Mouse (Mus musculus): ENCODE results near the gene Sertad1. TPM values are rescaled to one million over a fixed set of nuclear protein-coding genes. Genes with fewer than 3 reads are reported as not detected.

The Sertad1 gene
- polyA plus RNA-seq, 1 experiment from 2014 or later: 40.1 TPM

DNA sequence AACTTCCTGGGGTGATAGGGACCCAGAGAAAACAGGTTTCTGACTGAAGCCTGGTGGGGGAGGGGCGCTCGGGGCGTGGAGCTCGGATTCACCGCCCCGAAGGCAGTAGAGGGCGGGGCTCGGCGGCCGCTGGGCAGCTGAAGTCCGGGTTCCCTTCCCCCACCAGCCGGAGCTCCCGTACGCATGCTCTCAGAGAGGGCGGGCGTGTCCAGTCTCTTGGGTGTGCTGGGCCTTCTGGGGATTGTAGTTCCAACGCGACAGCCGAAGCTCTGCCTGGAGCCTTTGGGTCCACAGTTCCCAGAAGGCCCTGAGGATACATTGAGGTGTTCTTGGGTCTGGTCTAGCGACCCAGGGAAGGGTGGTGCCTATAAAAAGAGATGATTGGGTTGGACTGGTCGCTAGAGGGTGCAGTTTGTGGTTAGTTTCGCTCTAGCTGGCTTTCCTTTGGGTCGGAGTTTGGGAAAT lies 12.2 kb upstream of the Sertad1 start:
- Histone ChIP-seq H3K9me3 (no peaks in the 10 kb centered on the region), H3K27me3 (no peaks in the 10 kb centered on the region), H3K4me2 (peak overlapping the region; percentile 66), H3K4me3 (peak overlapping the region; percentile 75), H3K36me3 (peaks cover 30% of the 10 kb centered on the region), H3K4me1 (peaks cover 27% of the 10 kb centered on the region), H3K9ac (peak overlapping the region; percentile 85), H3K27ac (peak overlapping the region; percentile 94)
- ATAC-seq (ENCODE audit: insufficient number of reproducible peaks, insufficient read depth, low FRiP score, low TSS enrichment, low read depth): peak; percentile 86
- under 1% methylated on average over 23 of the region's 23 CpGs for WGBS

DNA sequence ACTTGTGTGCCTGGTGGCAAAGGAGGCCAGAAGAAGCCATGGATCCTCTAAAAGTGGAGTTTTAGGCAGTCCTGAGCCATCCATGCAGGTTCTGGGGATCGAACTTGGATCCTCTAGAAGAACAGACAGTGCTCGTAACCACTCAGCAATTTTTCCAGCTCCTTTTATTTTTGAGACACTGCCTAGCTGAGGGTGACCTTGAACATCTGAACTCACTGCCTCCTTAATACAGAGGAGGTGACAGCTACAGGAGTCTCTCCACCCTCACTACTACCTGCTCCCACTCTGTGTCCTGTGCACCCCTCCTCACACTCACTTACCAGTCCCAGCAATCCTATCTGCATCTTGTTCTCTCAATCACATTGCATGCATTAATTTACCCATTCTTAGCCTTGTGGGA lies 11.1 kb upstream of the Sertad1 start:
- no peak for ATAC-seq (ENCODE audit: insufficient number of reproducible peaks, insufficient read depth, low FRiP score, low TSS enrichment, low read depth)
- Histone ChIP-seq H3K4me3 (peak overlapping the region; percentile 75; the same call in 1 of the 2 replicates), H3K9ac (no peak overlapping the region), H3K36me3 (peaks cover 30% of the 10 kb centered on the region), H3K4me1 (peaks cover 29% of the 10 kb centered on the region), H3K27me3 (no peaks in the 10 kb centered on the region), H3K27ac (0 out of 2 replicates have a peak overlapping the region, but pooled peaks have one; percentile 94), H3K9me3 (no peaks in the 10 kb centered on the region), H3K4me2 (peak overlapping the region; percentile 66)
- 83% methylated on average over 2 of the region's 2 CpGs for WGBS

- Histone ChIP-seq H3K4me1 (peaks cover 34% of the 10 kb centered on the region), H3K9ac (no peak overlapping the region)
Measured at GRCm38 (mm10) chr7:27476098-27476635, 10.5 kb upstream of the Sertad1 start.

DNA sequence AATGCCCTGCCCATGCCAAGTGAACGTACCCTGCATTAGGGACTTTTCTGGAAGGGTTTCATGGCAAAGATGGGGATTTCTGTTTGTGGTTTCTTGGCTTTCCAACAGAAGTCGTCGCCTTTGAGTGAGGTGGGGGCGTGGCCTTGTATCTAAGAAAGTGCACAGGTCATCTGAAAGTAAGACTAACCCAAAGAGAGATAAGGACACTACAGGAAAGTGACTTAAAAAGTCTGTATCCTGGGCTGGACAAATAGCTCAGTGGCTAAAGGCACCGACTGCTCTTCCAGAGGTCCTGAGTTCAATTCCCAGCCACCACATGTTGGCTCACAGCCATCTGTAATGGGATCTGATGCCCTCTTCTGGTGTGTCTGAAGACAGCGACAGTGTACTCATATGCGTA lies 8.1 kb upstream of the Sertad1 start:
- H3K4me3 ChIP-seq: no peak overlapping the region
- H3K9ac ChIP-seq: no peak overlapping the region
- ATAC-seq (ENCODE audit: insufficient number of reproducible peaks, insufficient read depth, low FRiP score, low TSS enrichment, low read depth): no peak
- no peaks in the 10 kb centered on the region for H3K27me3 ChIP-seq
- 78% methylated on average over 7 of the region's 7 CpGs for WGBS
- H3K27ac ChIP-seq: no peak overlapping the region
- H3K9me3 ChIP-seq: no peaks in the 10 kb centered on the region
- peaks cover 40% of the 10 kb centered on the region for H3K4me1 ChIP-seq
- no peak overlapping the region for H3K4me2 ChIP-seq
- H3K36me3 ChIP-seq: peaks cover 30% of the 10 kb centered on the region

More at GRCm38 (mm10) chr7:27476098-27476635, 10.5 kb upstream of the Sertad1 start:
- H3K9me3 ChIP-seq: no peaks in the 10 kb centered on the region
- no peak overlapping the region for H3K27ac ChIP-seq
- H3K36me3 ChIP-seq: peaks cover 30% of the 10 kb centered on the region
- H3K4me2 ChIP-seq: 0 out of 2 replicates have a peak overlapping the region, but pooled peaks have one; percentile 1
- WGBS: 96% methylated on average over 14 of the region's 14 CpGs
- no peak for ATAC-seq (ENCODE audit: insufficient number of reproducible peaks, insufficient read depth, low FRiP score, low TSS enrichment, low read depth)
- no peak overlapping the region for H3K4me3 ChIP-seq
- no peaks in the 10 kb centered on the region for H3K27me3 ChIP-seq

GRCm38 (mm10) chr7:27479750-27480149 lies 7.0 kb upstream of the Sertad1 start:
- Histone ChIP-seq H3K27ac (0 out of 2 replicates have a peak overlapping the region, but pooled peaks have one; percentile 88), H3K9ac (no peak overlapping the region), H3K36me3 (peaks cover 30% of the 10 kb centered on the region), H3K27me3 (no peaks in the 10 kb centered on the region), H3K4me1 (peaks cover 40% of the 10 kb centered on the region), H3K4me3 (no peak overlapping the region), H3K9me3 (no peaks in the 10 kb centered on the region), H3K4me2 (no peak overlapping the region)
- no peak for ATAC-seq (ENCODE audit: insufficient number of reproducible peaks, insufficient read depth, low FRiP score, low TSS enrichment, low read depth)
- WGBS: 74% methylated on average over 1 of the region's 1 CpGs

DNA sequence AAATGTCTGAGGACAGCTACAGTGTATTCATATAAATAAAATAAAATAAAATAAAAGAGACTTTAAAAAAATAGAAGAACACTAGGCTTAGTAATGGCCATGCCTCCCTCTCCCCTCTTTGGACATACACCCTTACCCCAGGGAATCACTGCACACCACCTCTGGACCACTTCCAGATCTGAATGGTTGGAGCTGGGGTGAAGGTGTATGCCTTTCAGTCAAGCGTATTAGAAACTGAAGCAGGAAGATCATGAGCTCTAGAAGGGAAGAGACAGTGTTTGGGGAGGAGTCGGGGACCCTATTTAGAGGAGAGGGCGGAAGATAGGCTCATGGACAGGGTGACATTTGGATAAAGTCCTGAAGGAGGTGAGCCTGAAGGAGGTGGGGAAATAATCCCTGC lies 6.2 kb upstream of the Sertad1 start:
- no peak for ATAC-seq (ENCODE audit: insufficient number of reproducible peaks, insufficient read depth, low FRiP score, low TSS enrichment, low read depth)
- peaks cover 30% of the 10 kb centered on the region for H3K36me3 ChIP-seq
- H3K4me1 ChIP-seq: peaks cover 35% of the 10 kb centered on the region
- peak overlapping the region; percentile 42; the same call in 1 of the 2 replicates for H3K4me3 ChIP-seq
- peak overlapping the region; percentile 64 for H3K4me2 ChIP-seq
- H3K9me3 ChIP-seq: no peaks in the 10 kb centered on the region
- H3K9ac ChIP-seq: 0 out of 2 replicates have a peak overlapping the region, but pooled peaks have one; percentile 62
- H3K27ac ChIP-seq: peak overlapping the region; percentile 88
- no peaks in the 10 kb centered on the region for H3K27me3 ChIP-seq
- WGBS: 65% methylated on average over 3 of the region's 3 CpGs

- WGBS: 7% methylated on average over 11 of the region's 11 CpGs
- Histone ChIP-seq H3K27me3 (no peaks in the 10 kb centered on the region), H3K36me3 (peaks cover 26% of the 10 kb centered on the region), H3K4me3 (peak overlapping the region; percentile 42), H3K4me1 (peaks cover 35% of the 10 kb centered on the region), H3K4me2 (peak overlapping the region; percentile 64), H3K9me3 (no peaks in the 10 kb centered on the region), H3K27ac (peak overlapping the region; percentile 88), H3K9ac (peak overlapping the region; percentile 62)
- no peak for ATAC-seq (ENCODE audit: insufficient number of reproducible peaks, insufficient read depth, low FRiP score, low TSS enrichment, low read depth)
Measured at GRCm38 (mm10) chr7:27480927-27481626, 5.6 kb upstream of the Sertad1 start.

GRCm38 (mm10) chr7:27481627-27481969 lies 5.1 kb upstream of the Sertad1 start:
- Histone ChIP-seq H3K27me3 (no peaks in the 10 kb centered on the region), H3K27ac (peak overlapping the region; percentile 88), H3K9ac (peak overlapping the region; percentile 62), H3K4me3 (peak overlapping the region; percentile 42), H3K36me3 (peaks cover 20% of the 10 kb centered on the region), H3K4me1 (peaks cover 35% of the 10 kb centered on the region), H3K9me3 (no peaks in the 10 kb centered on the region), H3K4me2 (peak overlapping the region; percentile 64)
- ATAC-seq (ENCODE audit: insufficient number of reproducible peaks, insufficient read depth, low FRiP score, low TSS enrichment, low read depth): peak; percentile 86
- WGBS: 0% methylated on average over 11 of the region's 12 CpGs

DNA sequence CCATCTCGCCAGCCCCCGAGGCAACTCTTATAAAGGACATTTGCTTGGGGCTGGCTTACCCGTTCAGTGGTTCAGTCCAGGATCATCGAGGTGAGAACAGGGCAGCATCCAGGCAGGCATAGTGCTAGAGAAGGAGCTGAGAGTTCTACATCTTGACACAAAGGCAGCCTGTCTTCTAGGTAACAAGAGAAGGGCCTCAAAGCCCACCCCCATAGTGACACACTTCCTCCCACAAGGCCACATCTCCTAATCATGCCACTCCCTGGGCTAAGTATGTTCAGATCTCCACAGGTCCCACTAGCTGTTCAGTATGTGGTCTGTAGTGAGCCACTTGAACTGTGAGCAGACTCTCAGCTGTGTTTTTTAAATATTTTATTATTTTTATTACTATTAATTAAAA lies 2.9 kb upstream of the Sertad1 start:
- Histone ChIP-seq H3K9me3 (no peaks in the 10 kb centered on the region), H3K4me2 (no peak overlapping the region), H3K4me3 (no peak overlapping the region), H3K9ac (no peak overlapping the region), H3K4me1 (peaks cover 37% of the 10 kb centered on the region), H3K36me3 (peaks cover 3% of the 10 kb centered on the region), H3K27ac (no peak overlapping the region), H3K27me3 (no peaks in the 10 kb centered on the region)
- ATAC-seq (ENCODE audit: insufficient number of reproducible peaks, insufficient read depth, low FRiP score, low TSS enrichment, low read depth): no peak
- WGBS: 78% methylated on average over 4 of the region's 4 CpGs

DNA sequence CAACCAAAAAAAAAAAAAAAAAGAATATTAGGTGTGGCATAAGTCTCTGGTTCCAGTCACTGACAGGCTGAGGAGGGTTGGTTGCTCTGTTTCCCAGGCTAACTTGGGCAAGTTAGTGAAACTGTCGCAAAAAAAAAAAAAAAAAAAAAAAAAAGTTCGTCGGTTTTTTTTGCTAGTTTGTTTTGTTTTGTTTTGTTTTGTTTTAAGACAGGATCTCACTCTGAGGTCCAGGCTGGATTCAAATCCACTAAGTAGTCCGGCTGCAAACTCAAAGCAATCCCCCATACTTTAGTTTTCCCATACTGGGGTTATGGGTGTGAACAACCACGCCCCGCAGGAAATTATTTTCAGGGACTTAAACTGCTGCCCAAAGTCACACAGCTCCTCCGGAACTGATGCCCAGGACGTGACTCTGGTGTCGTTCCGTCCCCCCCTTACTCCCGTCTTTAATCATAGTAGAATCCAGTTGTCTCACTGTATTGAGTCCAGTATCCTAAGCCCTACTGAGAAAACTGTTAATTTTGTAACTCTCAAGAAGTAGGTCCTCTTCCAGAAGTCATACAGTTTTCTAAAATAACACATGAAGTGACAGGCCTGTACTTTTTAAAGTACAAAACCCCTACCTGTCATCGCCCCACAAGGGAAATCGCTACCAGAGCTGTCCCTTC lies 474 bp upstream of the Sertad1 start:
- Histone ChIP-seq H3K4me1 (peaks cover 51% of the 10 kb centered on the region), H3K27ac (peak overlapping the region; percentile 99), H3K27me3 (no peaks in the 10 kb centered on the region), H3K36me3 (peaks cover 14% of the 10 kb centered on the region), H3K4me2 (peak overlapping the region; percentile 65), H3K4me3 (peak overlapping the region; percentile 75), H3K9me3 (no peaks in the 10 kb centered on the region), H3K9ac (peak overlapping the region; percentile 64)
- ATAC-seq (ENCODE audit: insufficient number of reproducible peaks, insufficient read depth, low FRiP score, low TSS enrichment, low read depth): no peak
- 3% methylated on average over 13 of the region's 13 CpGs for WGBS

- H3K27me3 ChIP-seq: no peaks in the 10 kb centered on the region
- no peaks in the 10 kb centered on the region for H3K9me3 ChIP-seq
- peak overlapping the region; percentile 75 for H3K4me3 ChIP-seq
- peak overlapping the region; percentile 65 for H3K4me2 ChIP-seq
- peaks cover 39% of the 10 kb centered on the region for H3K4me1 ChIP-seq
- ATAC-seq (ENCODE audit: insufficient number of reproducible peaks, insufficient read depth, low FRiP score, low TSS enrichment, low read depth): no peak
- peak overlapping the region; percentile 85 for H3K9ac ChIP-seq
- H3K27ac ChIP-seq: peak overlapping the region; percentile 99
- under 1% methylated on average over 13 of the region's 13 CpGs for WGBS
- H3K36me3 ChIP-seq: peaks cover 14% of the 10 kb centered on the region
Measured at GRCm38 (mm10) chr7:27487740-27488268, 1.1 kb downstream of the Sertad1 start.

Measured in embryonic facial prominence, embryonic 13.5 days (tissue).